Mouse (Mus musculus) granulocyte monocyte progenitor cell, adult 5-6 weeks (primary cell): ENCODE results near the gene B3galt4. TPM values are rescaled to one million over a fixed set of nuclear protein-coding genes. Genes with fewer than 3 reads are reported as not detected.
"Not testable (repeated sequence)": the region's sequence is repeated elsewhere in the genome, so short reads cannot be mapped to it uniquely, and the experiment has no call there.

Experiments used
- ATAC-seq: replicated peaks from 2 replicates; pipeline ENCODE4 v1.8.0; 2016; ENCODE audit warnings: mild to moderate bottlenecking, moderate TSS enrichment, inconsistent platforms; ENCODE audit not compliant: poor library complexity, severe bottlenecking
- total RNA-seq, 2 experiments: library from RNA; stranded (forward) in 1 of 2; stranded (reverse) in 1 of 2; fragments of 200-712, 200-1000 nt in 1 of 2; fragments of >200 nt in 1 of 2; fragmentation: Nextera tagmentation in 1 of 2; gene quantifications; 2 replicates each; pipeline ENCODE4 v1.2.3; 2014 to 2017

The B3galt4 gene
- total RNA-seq, 2 experiments from 2014 or later: 3.2 TPM

DNA sequence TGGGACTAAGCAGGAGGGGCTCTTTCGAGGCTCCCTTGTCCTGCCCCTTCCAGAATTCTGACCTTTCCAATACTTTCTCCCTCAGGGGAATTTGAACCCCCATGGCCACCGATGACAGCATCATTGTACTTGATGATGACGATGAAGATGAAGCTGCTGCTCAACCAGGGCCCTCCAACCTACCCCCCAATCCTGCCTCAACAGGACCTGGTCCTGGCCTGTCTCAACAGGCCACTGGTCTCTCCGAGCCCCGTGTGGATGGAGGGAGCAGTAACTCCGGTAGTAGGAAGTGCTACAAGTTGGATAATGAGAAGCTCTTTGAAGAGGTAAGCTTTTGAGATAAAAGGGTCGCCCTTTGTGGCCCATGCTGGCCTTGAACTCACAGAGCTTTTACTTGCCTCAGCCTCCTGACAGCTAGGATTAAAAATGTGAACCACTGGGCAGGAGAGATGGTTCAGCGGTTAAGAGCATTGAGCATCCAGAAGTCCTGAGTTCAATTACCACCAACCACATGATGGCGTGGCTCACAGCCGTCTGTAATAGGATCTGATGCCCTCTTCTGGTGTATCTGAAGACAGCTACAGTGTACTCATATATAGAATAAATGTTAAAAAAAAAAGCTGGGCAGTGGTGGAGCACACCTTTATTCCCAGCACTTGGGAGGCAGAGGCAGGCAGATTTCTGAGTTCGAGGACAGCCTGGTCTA lies 40.8 kb downstream of the B3galt4 start:
- ATAC-seq: no peak

DNA sequence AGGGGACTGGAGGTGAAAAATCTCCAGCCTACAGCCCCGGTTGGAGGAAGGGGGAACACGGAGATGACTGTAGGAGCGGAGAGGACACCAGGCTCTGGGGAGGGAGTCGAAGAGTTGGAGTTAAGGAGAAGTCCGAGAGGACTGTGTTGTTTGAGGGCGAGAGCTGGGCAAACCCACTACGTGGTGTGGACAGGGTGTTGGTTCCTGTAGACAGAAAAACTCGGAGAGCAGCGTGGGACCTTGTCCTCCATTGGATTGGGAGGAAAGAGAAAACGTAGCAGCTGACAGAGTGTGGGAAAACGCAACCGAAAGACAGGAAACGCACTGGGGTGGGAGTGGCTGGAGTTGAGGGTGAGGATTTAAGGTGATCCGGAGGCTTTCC lies 41.4 kb downstream of the B3galt4 start:
- peak; percentile 44 for ATAC-seq

DNA sequence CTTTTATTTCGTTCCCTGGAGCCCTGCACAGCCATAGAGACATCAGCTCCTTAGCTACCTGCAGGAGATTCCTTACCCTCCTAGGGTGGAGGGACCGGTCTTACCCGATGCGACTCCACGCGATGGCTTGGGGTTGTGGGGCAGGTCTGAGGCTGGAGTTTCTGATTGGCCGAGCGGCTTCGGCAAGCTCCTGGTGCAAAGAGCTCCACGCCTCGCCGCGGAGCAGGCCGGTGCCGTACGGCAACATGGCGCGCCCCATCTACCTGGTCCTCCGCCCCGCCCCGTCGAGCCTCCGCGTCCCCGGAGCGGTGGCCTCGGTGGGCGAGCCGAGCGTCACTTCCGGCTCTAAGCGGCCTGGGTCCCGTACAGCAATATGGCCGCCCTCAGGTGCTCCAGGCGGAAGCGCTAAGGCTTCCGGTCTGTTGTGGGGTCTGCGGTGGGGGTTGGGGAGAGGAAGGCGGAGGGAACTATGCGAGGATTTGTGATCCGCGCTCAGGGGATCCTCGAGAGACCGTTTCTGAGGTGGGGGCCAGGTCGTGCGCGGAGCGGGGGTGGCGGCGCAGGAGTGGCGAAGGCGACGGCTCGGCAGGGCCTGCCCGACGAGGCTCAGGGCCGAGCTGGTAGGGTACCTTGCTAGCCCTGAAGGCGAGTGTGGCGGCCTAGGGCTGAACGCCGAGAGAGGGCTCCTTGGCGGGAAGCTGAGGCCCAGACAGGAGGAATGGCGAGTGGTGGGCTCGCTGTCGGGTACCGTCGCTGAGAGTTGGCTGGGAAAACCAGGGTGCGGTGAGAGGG lies 42.0 kb downstream of the B3galt4 start, which contains the start of gene Daxx:
Gene Daxx (plus strand): TSS at position 338 of the 792 bp plus-strand sequence.
- peak; percentile 90 for ATAC-seq

DNA sequence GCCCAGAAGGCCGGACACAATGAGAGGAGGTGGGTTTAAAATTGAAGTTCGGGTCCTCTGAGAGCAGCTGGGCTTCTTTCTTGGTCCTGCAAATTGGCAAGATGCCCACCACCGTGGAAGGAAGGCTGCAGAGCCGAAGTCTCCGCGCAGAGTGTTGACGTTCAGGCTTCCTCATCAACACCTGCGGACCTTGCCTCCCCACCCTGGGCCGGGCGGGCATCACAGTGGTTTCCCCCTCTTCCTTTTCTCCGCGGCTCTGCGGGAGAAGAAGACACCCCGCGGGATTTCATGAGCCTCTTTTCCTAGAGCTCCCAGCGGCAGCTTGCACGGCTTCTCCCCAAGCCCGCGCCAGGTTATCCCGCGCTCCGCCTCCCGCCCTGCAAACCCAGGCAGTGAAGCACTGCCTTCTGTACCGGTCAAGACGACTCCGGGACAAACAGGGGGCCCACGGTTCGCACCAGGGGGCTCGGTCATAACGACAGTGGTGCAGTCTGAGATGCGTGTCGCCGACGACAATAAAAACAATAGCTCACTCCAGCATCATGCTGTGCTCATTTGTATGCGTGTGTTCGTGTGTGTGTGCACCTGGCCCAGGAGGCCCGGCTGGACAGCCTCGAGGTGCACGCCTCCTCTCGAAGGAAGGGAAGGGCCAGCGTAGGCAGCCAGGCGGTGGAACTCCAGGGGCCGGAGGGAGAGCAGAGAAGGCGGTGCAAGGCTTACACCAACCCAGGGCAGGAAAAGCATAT lies 42.8 kb downstream of the B3galt4 start:
- peak; percentile 20 for ATAC-seq

GRCm38 (mm10) chr17:33904835-33905234 lies 46.5 kb downstream of the B3galt4 start, which contains the start of gene Platr17:
TSS of gene Platr17 (plus strand) at chr17:33905135.
- not testable (repeated sequence) for ATAC-seq

GRCm38 (mm10) chr17:33903911-33904651 lies 47.2 kb downstream of the B3galt4 start:
- ATAC-seq: not testable (repeated sequence)

DNA sequence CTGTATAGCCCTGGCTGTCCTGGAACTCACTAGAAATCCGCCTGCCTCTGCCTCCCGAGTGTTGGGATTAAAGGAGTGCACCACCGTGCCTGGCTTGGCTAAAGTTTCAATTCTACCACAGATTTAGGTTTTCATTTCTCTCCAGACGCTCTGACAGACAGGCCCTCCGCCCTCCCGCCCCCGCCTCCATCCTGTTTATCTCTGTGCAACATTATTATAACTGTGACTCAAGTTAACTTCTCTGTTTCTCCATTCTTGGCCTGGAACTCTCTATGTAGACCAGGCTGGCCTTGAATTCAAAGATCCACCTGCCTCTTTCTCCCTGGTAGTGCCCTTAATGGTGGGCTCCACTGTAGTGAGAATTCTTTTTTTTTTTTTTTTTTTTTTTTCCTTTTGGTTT lies 48.8 kb downstream of the B3galt4 start:
- peak; percentile 55 for ATAC-seq

DNA sequence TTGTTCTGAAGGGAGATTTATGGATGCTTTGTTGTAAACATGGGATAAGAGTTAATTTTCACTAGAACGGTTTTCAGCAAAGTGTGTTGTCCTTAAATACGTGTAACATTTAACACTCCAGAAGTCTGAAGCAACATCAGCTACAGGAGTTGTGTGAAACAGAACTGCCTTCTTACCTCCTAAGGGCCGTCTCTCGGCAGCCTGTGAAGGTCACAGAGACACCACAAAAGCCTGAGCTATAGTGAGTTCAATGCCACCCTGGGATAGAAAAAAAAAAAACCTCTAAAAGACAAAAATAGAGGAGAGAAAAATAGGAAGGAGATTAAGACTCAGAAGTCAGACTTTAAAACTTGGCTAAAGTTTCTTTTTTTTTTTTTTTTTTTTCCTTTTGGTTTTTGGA lies 49.2 kb downstream of the B3galt4 start:
- no peak for ATAC-seq

DNA sequence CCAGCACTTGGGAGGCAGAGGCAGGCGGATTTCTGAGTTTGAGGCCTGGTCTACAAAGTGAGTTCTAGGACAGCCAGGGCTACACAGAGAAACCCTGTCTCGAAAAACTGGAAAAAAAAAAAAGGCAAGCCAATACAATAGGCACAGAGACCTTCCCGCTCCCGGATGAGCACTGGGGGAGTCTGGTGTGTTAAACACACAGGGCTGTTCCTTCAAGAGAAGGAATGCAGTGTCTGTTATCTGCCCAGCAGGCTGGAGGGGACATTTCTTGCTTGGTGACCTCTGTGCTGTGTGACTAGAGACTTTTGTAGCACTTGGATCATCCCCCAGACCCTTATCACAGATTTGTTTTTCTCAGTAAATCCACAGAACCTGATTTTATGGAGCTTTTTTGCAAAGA lies 49.6 kb downstream of the B3galt4 start:
- ATAC-seq: no peak

DNA sequence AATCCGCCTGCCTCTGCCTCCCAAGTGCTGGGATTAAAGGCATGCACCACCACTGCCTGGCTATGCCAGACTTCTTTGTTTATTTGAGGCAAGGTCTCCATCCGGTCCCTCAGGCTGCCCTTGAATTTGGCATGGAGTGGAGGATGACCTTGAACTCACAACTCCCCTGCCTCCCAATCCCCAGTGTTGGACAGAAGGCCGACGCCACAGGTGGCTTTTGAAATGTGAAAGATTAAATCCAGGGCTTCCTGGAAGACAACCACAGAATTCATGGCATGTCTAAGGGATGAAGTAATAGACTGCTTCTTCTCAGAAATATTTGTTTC lies 50.3 kb downstream of the B3galt4 start:
- ATAC-seq: no peak

DNA sequence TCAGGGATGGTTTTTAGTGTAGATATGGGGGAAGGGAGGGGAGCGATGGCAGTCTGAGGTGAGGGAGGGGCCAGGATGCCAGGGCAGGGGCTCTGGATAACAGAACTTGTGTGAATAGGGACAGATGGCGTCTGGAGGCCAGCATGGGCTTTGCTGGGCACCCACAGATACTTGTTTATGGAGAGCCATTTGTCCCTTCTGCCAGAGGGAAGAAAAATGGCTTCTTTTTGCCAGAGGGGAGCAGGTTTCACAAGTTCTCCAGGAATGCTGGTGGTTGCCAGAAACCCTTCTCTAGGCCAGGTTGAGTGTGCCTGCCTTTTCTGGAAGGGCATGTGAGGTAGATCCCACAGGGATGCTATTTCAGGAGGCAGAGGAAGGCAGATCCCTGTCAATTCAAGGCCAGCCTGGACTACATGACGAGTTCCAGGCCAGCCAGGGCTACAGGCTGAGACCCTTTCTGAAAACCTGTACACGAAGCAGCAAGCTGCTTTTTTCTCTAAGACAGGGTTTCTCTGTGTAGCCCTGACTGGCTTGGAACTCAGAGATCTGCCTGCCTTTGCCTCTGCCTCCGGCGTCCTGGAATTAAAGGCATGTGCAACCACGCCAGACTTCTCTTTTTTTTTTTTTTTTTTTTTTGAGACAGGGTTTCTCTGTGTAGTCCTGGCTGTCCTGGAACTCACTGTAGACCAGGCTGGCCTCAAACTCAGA lies 50.9 kb downstream of the B3galt4 start:
- no peak for ATAC-seq

Other genes with a start within 250 kb of the B3galt4 start
Only the 30 nearest of the 32 such genes appear.
- gene March2, start 232.8 kb downstream of the B3galt4 start, total RNA-seq (2014; fragmentation: Nextera tagmentation): 29.5 and 41.2 TPM in 2 replicates
- 20.0 and 22.4 TPM in 2 replicates for gene March2, start 232.8 kb downstream of the B3galt4 start, total RNA-seq (2017)
- 66.7 and 83.4 TPM in 2 replicates for gene Rab11b, start 191.0 kb downstream of the B3galt4 start, total RNA-seq (2014; fragmentation: Nextera tagmentation)
- gene Rab11b, start 191.0 kb downstream of the B3galt4 start, total RNA-seq (2017): 37.9 and 46.4 TPM in 2 replicates
- gene Angptl4, start 169.7 kb downstream of the B3galt4 start, total RNA-seq (2014; fragmentation: Nextera tagmentation): 13.2 and 22.6 TPM in 2 replicates
- gene Angptl4, start 169.7 kb downstream of the B3galt4 start, total RNA-seq (2017): 10.3 and 11.1 TPM in 2 replicates
- 17.5 and 21.0 TPM in 2 replicates for gene Kank3, start 141.0 kb downstream of the B3galt4 start, total RNA-seq (2014; fragmentation: Nextera tagmentation)
- 5.3 and 5.5 TPM in 2 replicates for gene Kank3, start 141.0 kb downstream of the B3galt4 start, total RNA-seq (2017)
- 3,502 and 3,517 TPM in 2 replicates for gene Rps28, start 126.9 kb downstream of the B3galt4 start, total RNA-seq (2014; fragmentation: Nextera tagmentation)
- 2,416 and 2,576 TPM in 2 replicates for gene Rps28, start 126.9 kb downstream of the B3galt4 start, total RNA-seq (2017)
- 282 and 300 TPM in 2 replicates for gene Ndufa7, start 126.9 kb downstream of the B3galt4 start, total RNA-seq (2014; fragmentation: Nextera tagmentation)
- 133 and 200 TPM in 2 replicates for gene Ndufa7, start 126.9 kb downstream of the B3galt4 start, total RNA-seq (2017)
- 21.9 and 35.5 TPM in 2 replicates for gene Cd320, start 108.4 kb downstream of the B3galt4 start, total RNA-seq (2014; fragmentation: Nextera tagmentation)
- 20.3 and 31.3 TPM in 2 replicates for gene Cd320, start 108.4 kb downstream of the B3galt4 start, total RNA-seq (2017)
- gene Gm7029, start 77.7 kb downstream of the B3galt4 start, total RNA-seq (2014; fragmentation: Nextera tagmentation): not detected in 2 replicates
- gene Gm7029, start 77.7 kb downstream of the B3galt4 start, total RNA-seq (2017): not detected in 2 replicates
- 9.5 and 13.9 TPM in 2 replicates for gene Kifc1, start 60.8 kb downstream of the B3galt4 start, total RNA-seq (2014; fragmentation: Nextera tagmentation)
- gene Kifc1, start 60.8 kb downstream of the B3galt4 start, total RNA-seq (2017): 31.3 and 35.8 TPM in 2 replicates
- gene Platr17, start 46.4 kb downstream of the B3galt4 start, total RNA-seq (2014; fragmentation: Nextera tagmentation): 0.98 and 1.4 TPM in 2 replicates
- 0.46 TPM in 1 of 2 replicates, not detected in the other for gene Platr17, start 46.4 kb downstream of the B3galt4 start, total RNA-seq (2017)
- gene Daxx, start 42.1 kb downstream of the B3galt4 start, total RNA-seq (2014; fragmentation: Nextera tagmentation): 44.7 and 55.1 TPM in 2 replicates
- 22.4 and 40.6 TPM in 2 replicates for gene Daxx, start 42.1 kb downstream of the B3galt4 start, total RNA-seq (2017)
- 68.2 and 76.8 TPM in 2 replicates for gene Tapbp, start 35.6 kb downstream of the B3galt4 start, total RNA-seq (2014; fragmentation: Nextera tagmentation)
- gene Tapbp, start 35.6 kb downstream of the B3galt4 start, total RNA-seq (2017): 48.0 and 57.7 TPM in 2 replicates
- gene Zbtb22, start 35.6 kb downstream of the B3galt4 start, total RNA-seq (2014; fragmentation: Nextera tagmentation): 11.9 and 22.0 TPM in 2 replicates
- gene Zbtb22, start 35.6 kb downstream of the B3galt4 start, total RNA-seq (2017): 16.8 and 23.9 TPM in 2 replicates
- gene Rgl2, start 21.9 kb downstream of the B3galt4 start, total RNA-seq (2014; fragmentation: Nextera tagmentation): 44.6 and 78.3 TPM in 2 replicates
- 35.5 and 35.8 TPM in 2 replicates for gene Rgl2, start 21.9 kb downstream of the B3galt4 start, total RNA-seq (2017)
- gene Pfdn6, start 11.1 kb downstream of the B3galt4 start, total RNA-seq (2014; fragmentation: Nextera tagmentation): 177 and 226 TPM in 2 replicates
- gene Pfdn6, start 11.1 kb downstream of the B3galt4 start, total RNA-seq (2017): 149 and 168 TPM in 2 replicates
- gene Wdr46, start 10.8 kb downstream of the B3galt4 start, total RNA-seq (2014; fragmentation: Nextera tagmentation): 41.4 and 56.6 TPM in 2 replicates
- gene Wdr46, start 10.8 kb downstream of the B3galt4 start, total RNA-seq (2017): 48.6 and 53.9 TPM in 2 replicates
- 38.4 and 39.2 TPM in 2 replicates for gene Vps52, start 4.3 kb upstream of the B3galt4 start, total RNA-seq (2014; fragmentation: Nextera tagmentation)
- 18.6 and 19.2 TPM in 2 replicates for gene Vps52, start 4.3 kb upstream of the B3galt4 start, total RNA-seq (2017)
- gene Rps18, start 4.5 kb upstream of the B3galt4 start, total RNA-seq (2014; fragmentation: Nextera tagmentation): 4,404 and 5,660 TPM in 2 replicates
- 1,485 and 1,727 TPM in 2 replicates for gene Rps18, start 4.5 kb upstream of the B3galt4 start, total RNA-seq (2017)
- 1,023 and 1,149 TPM in 2 replicates for gene H2-K1, start 48.9 kb upstream of the B3galt4 start, total RNA-seq (2014; fragmentation: Nextera tagmentation)
- gene H2-K1, start 48.9 kb upstream of the B3galt4 start, total RNA-seq (2017): 564 and 822 TPM in 2 replicates
- 14.5 and 19.8 TPM in 2 replicates for gene Ring1, start 73.2 kb upstream of the B3galt4 start, total RNA-seq (2014; fragmentation: Nextera tagmentation)
- gene Ring1, start 73.2 kb upstream of the B3galt4 start, total RNA-seq (2017): 9.9 and 14.0 TPM in 2 replicates
- gene H2-Ke6, start 76.6 kb upstream of the B3galt4 start, total RNA-seq (2014; fragmentation: Nextera tagmentation): 35.4 and 67.3 TPM in 2 replicates
- 27.1 and 30.1 TPM in 2 replicates for gene H2-Ke6, start 76.6 kb upstream of the B3galt4 start, total RNA-seq (2017)
- 41.0 and 56.8 TPM in 2 replicates for gene Slc39a7, start 80.2 kb upstream of the B3galt4 start, total RNA-seq (2014; fragmentation: Nextera tagmentation)
- gene Slc39a7, start 80.2 kb upstream of the B3galt4 start, total RNA-seq (2017): 99.8 and 103 TPM in 2 replicates
- gene Rxrb, start 80.3 kb upstream of the B3galt4 start, total RNA-seq (2014; fragmentation: Nextera tagmentation): 51.0 and 55.4 TPM in 2 replicates
- gene Rxrb, start 80.3 kb upstream of the B3galt4 start, total RNA-seq (2017): 40.5 and 47.2 TPM in 2 replicates
- 2.1 and 3.4 TPM in 2 replicates for gene Col11a2, start 87.9 kb upstream of the B3galt4 start, total RNA-seq (2014; fragmentation: Nextera tagmentation)
- 1.2 and 3.4 TPM in 2 replicates for gene Col11a2, start 87.9 kb upstream of the B3galt4 start, total RNA-seq (2017)
- gene H2-Oa, start 140.9 kb upstream of the B3galt4 start, total RNA-seq (2014; fragmentation: Nextera tagmentation): 6.4 and 15.0 TPM in 2 replicates
- 1.7 and 7.6 TPM in 2 replicates for gene H2-Oa, start 140.9 kb upstream of the B3galt4 start, total RNA-seq (2017)
- gene H2-DMa, start 168.1 kb upstream of the B3galt4 start, total RNA-seq (2014; fragmentation: Nextera tagmentation): 97.2 and 116 TPM in 2 replicates
- 40.2 and 41.8 TPM in 2 replicates for gene H2-DMa, start 168.1 kb upstream of the B3galt4 start, total RNA-seq (2017)
- 165 and 218 TPM in 2 replicates for gene Brd2, start 171.1 kb upstream of the B3galt4 start, total RNA-seq (2014; fragmentation: Nextera tagmentation)
- 273 and 284 TPM in 2 replicates for gene Brd2, start 171.1 kb upstream of the B3galt4 start, total RNA-seq (2017)
- 3.2 and 3.6 TPM in 2 replicates for gene H2-DMb2, start 191.8 kb upstream of the B3galt4 start, total RNA-seq (2014; fragmentation: Nextera tagmentation)
- gene H2-DMb2, start 191.8 kb upstream of the B3galt4 start, total RNA-seq (2017): 3.8 and 7.1 TPM in 2 replicates
- 55.3 and 56.9 TPM in 2 replicates for gene H2-DMb1, start 201.6 kb upstream of the B3galt4 start, total RNA-seq (2014; fragmentation: Nextera tagmentation)
- 47.9 and 48.5 TPM in 2 replicates for gene H2-DMb1, start 201.6 kb upstream of the B3galt4 start, total RNA-seq (2017)
- gene Tap1, start 236.1 kb upstream of the B3galt4 start, total RNA-seq (2014; fragmentation: Nextera tagmentation): 45.4 and 60.7 TPM in 2 replicates
- 81.6 and 89.7 TPM in 2 replicates for gene Tap1, start 236.1 kb upstream of the B3galt4 start, total RNA-seq (2017)